In the genomic region with DNA sequence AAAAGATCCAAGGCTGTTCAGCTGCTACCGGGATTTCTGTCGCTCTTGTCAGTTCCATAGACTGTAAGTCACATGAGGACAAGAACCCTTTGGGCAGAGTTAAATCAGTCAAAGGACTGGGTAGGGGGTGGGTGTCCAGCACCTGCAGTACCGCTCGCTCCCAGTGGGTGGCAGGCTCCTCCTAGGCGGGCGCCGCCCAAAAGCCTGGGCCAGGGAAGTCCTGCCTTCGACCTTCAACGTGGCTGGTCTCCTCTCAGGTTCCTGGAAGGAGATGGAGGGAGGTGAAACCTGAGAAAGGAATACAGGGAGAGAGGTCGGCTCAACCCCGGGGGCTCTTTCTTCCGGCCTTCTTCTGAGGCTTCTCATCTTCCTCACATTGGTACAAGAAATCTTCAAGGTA, we compare ENCODE assay signal across 8 mouse cellular contexts. TPM values are rescaled to one million over a fixed set of nuclear protein-coding genes. Genes with fewer than 3 reads are reported as not detected.
DNase-seq lines count a peak whose midpoint lies in the region; ATAC-seq lines count a peak whose summit lies in the region.

No protein-coding gene starts in this region.

- ATAC-seq in hindbrain, embryonic 14.5 days (ENCODE audit: low FRiP score): no peak

- H3K27me3 ChIP-seq in hindbrain, embryonic 14.5 days (ENCODE audit: control insufficient read depth, insufficient read depth, low read length): no peaks in the 10 kb centered on the region

- no peaks in the 10 kb centered on the region for H3K4me1 ChIP-seq in hindbrain, embryonic 14.5 days (replicated peaks; ENCODE audit: control insufficient read depth, insufficient read depth, low read length)

- no peak overlapping the region for H3K9ac ChIP-seq in hindbrain, embryonic 14.5 days

- H3K36me3 ChIP-seq in hindbrain, embryonic 14.5 days (replicated peaks; ENCODE audit: control insufficient read depth, insufficient read depth): no peaks in the 10 kb centered on the region

- peak; percentile 67 for DNase-seq in T-cell, adult 2 months (ENCODE audit: low spot score)
- peak; percentile 91 to 95 for DNase-seq in cerebellum, postnatal 25 days
- DNase-seq in frontal cortex, postnatal 25 days (ENCODE audit: low spot score in 2 of 2): peak; percentile 66 to 77
- DNase-seq in hindbrain, embryonic 14.5 days (ENCODE audit: low spot score): peak; percentile 81
- DNase-seq in left cerebral cortex, adult 18-20 months (ENCODE audit: low spot score in 2 of 2): peak; percentile 85 to 92
- peak; percentile 83 to 90 for DNase-seq in lung, postnatal 4 days
- DNase-seq in right cerebral cortex, postnatal 25 days: peak; percentile 77
- peak; percentile 72 to 85 for DNase-seq in urinary bladder, postnatal 36 days (ENCODE audit: low spot score in 2 of 2)

- 9% methylated on average over 12 of the region's 12 CpGs for WGBS in hindbrain, embryonic 14.5 days

- no peak overlapping the region for H3K4me2 ChIP-seq in hindbrain, embryonic 14.5 days (replicated peaks)

- H3K4me3 ChIP-seq in hindbrain, embryonic 14.5 days (replicated peaks; ENCODE audit: low read length): no peak overlapping the region

- no peak overlapping the region for H3K27ac ChIP-seq in hindbrain, embryonic 14.5 days

- H3K9me3 ChIP-seq in hindbrain, embryonic 14.5 days (ENCODE audit: control insufficient read depth, low read length): no peaks in the 10 kb centered on the region

RNA-seq across cellular contexts. Expression of a gene that starts 10.1 kb away (rescaled TPM):
- polyA plus RNA-seq in hindbrain, embryonic 14.5 days (2014; fragmentation: Nextera tagmentation; extraction: Ambion mirVana): 1,199 and 1,253 TPM in 2 replicates
- 100 to 1,000 TPM; 721 to 781 TPM for total RNA-seq in left cerebral cortex, adult 18-20 months (2021)

RNA-seq across cellular contexts. Expression of a gene that starts 17.8 kb away (rescaled TPM):
- 47.6 and 50.1 TPM in 2 replicates for polyA plus RNA-seq in hindbrain, embryonic 14.5 days (2014; fragmentation: Nextera tagmentation; extraction: Ambion mirVana)
- total RNA-seq in left cerebral cortex, adult 18-20 months (2021): 10 to 100 TPM; 26.4 to 27.9 TPM

RNA-seq across cellular contexts. Expression of a gene that starts 17.9 kb away (rescaled TPM):
- polyA plus RNA-seq in hindbrain, embryonic 14.5 days (2014; fragmentation: Nextera tagmentation; extraction: Ambion mirVana): 41.8 and 42.2 TPM in 2 replicates
- total RNA-seq in left cerebral cortex, adult 18-20 months (2021): 10 to 100 TPM; 18.4 to 20.5 TPM

RNA-seq across cellular contexts. Expression of a gene that starts 31.9 kb away (rescaled TPM):
- polyA plus RNA-seq in hindbrain, embryonic 14.5 days (2014; fragmentation: Nextera tagmentation; extraction: Ambion mirVana): 140 and 145 TPM in 2 replicates
- 10 to 100 TPM; 62.9 to 72.1 TPM for total RNA-seq in left cerebral cortex, adult 18-20 months (2021)

RNA-seq across cellular contexts. Expression of a gene that starts 58.1 kb away (rescaled TPM):
- 1,269 and 1,310 TPM in 2 replicates for polyA plus RNA-seq in hindbrain, embryonic 14.5 days (2014; fragmentation: Nextera tagmentation; extraction: Ambion mirVana)
- 100 to 1,000 TPM; 631 to 705 TPM for total RNA-seq in left cerebral cortex, adult 18-20 months (2021)
